Mouse (Mus musculus) C2C12 (cell line): ENCODE measurements around the gene Gripap1.

Source experiments
- CEBPB ChIP-seq: IDR thresholded peaks from one replicate; pipeline ENCODE4 v1.6.1; 2011; ENCODE audit warnings: low read depth, mild to moderate bottlenecking, control low read depth, moderate library complexity
- CTCF ChIP-seq: IDR thresholded peaks from one replicate; pipeline ENCODE4 v1.5.1; 2011; ENCODE audit not compliant: control insufficient read depth, insufficient read depth, insufficient read length
- FOSL1 ChIP-seq: IDR thresholded peaks from one replicate; pipeline ENCODE4 v1.8.0; 2011; ENCODE audit warnings: mild to moderate bottlenecking, low read length; ENCODE audit not compliant: poor library complexity, insufficient read depth, severe bottlenecking
- MAX ChIP-seq: IDR thresholded peaks from one replicate; pipeline ENCODE4 v1.6.1; 2011; ENCODE audit warnings: mild to moderate bottlenecking, control low read depth
- MYOD1 ChIP-seq: IDR thresholded peaks from one replicate; pipeline ENCODE4 v1.6.1; 2011; ENCODE audit warnings: low read depth; ENCODE audit not compliant: control insufficient read depth, insufficient read length
- MYOG ChIP-seq: IDR thresholded peaks from one replicate; pipeline ENCODE4 v1.6.1; 2011; ENCODE audit not compliant: control insufficient read depth, insufficient read length; ENCODE audit errors: extremely low read depth
- USF1 ChIP-seq: IDR thresholded peaks from one replicate; pipeline ENCODE4 v1.6.1; 2011; ENCODE audit warnings: low read depth, mild to moderate bottlenecking, control low read depth, moderate library complexity

GRCm38 (mm10) chrX:7745429-7745828 is 44.1 kb upstream of the Gripap1 start:
- no peak for TF ChIP-seq CTCF
- TF ChIP-seq MYOG: no peak
- no peak for TF ChIP-seq MAX
- TF ChIP-seq USF1: no peak
- TF ChIP-seq CEBPB: no peak
- TF ChIP-seq MYOD1: no peak
- no peak for TF ChIP-seq FOSL1
